Mouse (Mus musculus) liver, embryonic 14.5 days (tissue): ENCODE data around the gene Amn. TPM values are rescaled to one million over a fixed set of nuclear protein-coding genes. Genes with fewer than 3 reads are reported as not detected.

Source experiments
- ATAC-seq: fragments of 200-750 bp; cut with Nextera tagmentation; 2 replicates; pipeline ENCODE4 v1.8.0; 2017; ENCODE audit warnings: moderate number of reproducible peaks, mild to moderate bottlenecking, moderate library complexity; ENCODE audit not compliant: insufficient read depth
- DNase-seq, 3 experiments: peaks; one replicate each; pipeline ENCODE4 v3.0.0-alpha.2; 2012 to 2013; ENCODE audit warnings: low read depth in 3 of 3, low spot score in 3 of 3
- H3K27ac ChIP-seq: fragments of 300-500 bp; sonication (generic); 2 replicates; pipeline ENCODE4 v1.5.1; 2014; ENCODE audit warnings: moderate library complexity, mild to moderate bottlenecking, control low read depth, inconsistent platforms
- H3K27me3 ChIP-seq: fragments of 300-500 bp; sonication (generic); 2 replicates; pipeline ENCODE4 v1.6.1; 2014; ENCODE audit warnings: mild to moderate bottlenecking, low read length, moderate library complexity; ENCODE audit not compliant: control insufficient read depth, insufficient read depth
- H3K36me3 ChIP-seq: fragments of 300-500 bp; sonication (generic); replicated peaks from 2 replicates; pipeline ENCODE4 v1.6.1; 2014; ENCODE audit warnings: low read depth; ENCODE audit not compliant: control insufficient read depth, insufficient read depth
- H3K4me1 ChIP-seq, 2 experiments: fragments of 200-500 bp in 1 of 2; fragments of 300-500 bp in 1 of 2; sonication (generic) in 1 of 2; replicated peaks; 2 replicates each; pipeline ENCODE4 v1.6.1; 2012 to 2014; ENCODE audit warnings: antibody characterized with exemption in 1 of 2, inconsistent platforms in 1 of 2, low read length in 1 of 2; ENCODE audit not compliant: control insufficient read depth in 2 of 2, insufficient read depth in 2 of 2
- H3K4me2 ChIP-seq: fragments of 300-500 bp; sonication (generic); 2 replicates; pipeline ENCODE4 v1.6.1; 2014; ENCODE audit warnings: low read depth, mild to moderate bottlenecking, control low read depth, moderate library complexity
- H3K4me3 ChIP-seq, 2 experiments: fragments of 200-500 bp in 1 of 2; fragments of 300-500 bp in 1 of 2; sonication (generic) in 1 of 2; 2 replicates each; pipeline ENCODE4 v1.5.1; 2012 to 2014; ENCODE audit warnings: low read depth in 2 of 2, low read length in 2 of 2, mild to moderate bottlenecking in 2 of 2, control low read depth in 1 of 2, inconsistent platforms in 1 of 2, moderate library complexity in 1 of 2; ENCODE audit not compliant: insufficient read depth in 1 of 2
- H3K9ac ChIP-seq: fragments of 300-500 bp; sonication (generic); replicated peaks from 2 replicates; pipeline ENCODE4 v1.6.1; 2014; ENCODE audit warnings: mild to moderate bottlenecking, control low read depth, moderate library complexity
- H3K9me3 ChIP-seq: fragments of 300-500 bp; sonication (generic); 2 replicates; pipeline ENCODE4 v1.6.1; 2016; ENCODE audit warnings: low read length, mixed read lengths; ENCODE audit not compliant: control insufficient read depth
- CTCF ChIP-seq: IDR thresholded peaks from 2 replicates; pipeline ENCODE4 v1.5.1; 2016; ENCODE audit warnings: antibody characterized with exemption, low read depth, control low read depth
- EP300 ChIP-seq: IDR thresholded peaks from 2 replicates; pipeline ENCODE4 v1.6.1; 2016; ENCODE audit warnings: antibody characterized with exemption, low read depth
- WGBS: fragments of 180-500 bp; shearing (Covaris S2); extraction: QIAGEN DNeasy Blood & Tissue Kit; methylation state at CpG from one replicate; pipeline ENCODE4 v1.1.7; 2014; ENCODE audit not compliant: insufficient replicate concordance; 5-methylcytosine and 5-hydroxymethylcytosine counted together
- polyA plus RNA-seq, 2 experiments: library from polyadenylated mRNA; depleted of rRNA in 1 of 2; stranded (reverse) in 1 of 2; unstranded in 1 of 2; fragments of >200 nt; fragmentation: Nextera tagmentation in 1 of 2; extraction: Ambion mirVana in 1 of 2; gene quantifications; 2 replicates each; pipeline versions ENCODE4 v1.2.1 to v1.2.3; 2012 to 2014

Amn gene
- polyA plus RNA-seq, 2 experiments: 0.61 to 0.71 TPM

GRCm38 (mm10) chr12:111271966-111272365, 1.1 kb downstream of the Amn start:
- H3K36me3 ChIP-seq: no peaks in the 10 kb centered on the region
- no peak overlapping the region for H3K4me2 ChIP-seq
- no peak overlapping the region for H3K9ac ChIP-seq
- no peak overlapping the region for H3K4me3 ChIP-seq
- no peaks in the 10 kb centered on the region for H3K9me3 ChIP-seq
- no peak for DNase-seq
- H3K27me3 ChIP-seq: peaks cover 70% of the 10 kb centered on the region
- ATAC-seq: no peak
- WGBS: 12% methylated on average over 8 of the region's 8 CpGs
- no peak for TF ChIP-seq EP300
- no peak for TF ChIP-seq CTCF
- H3K27ac ChIP-seq: no peak overlapping the region
- H3K4me1 ChIP-seq: peaks cover 13 to 20% of the 10 kb centered on the region in 2 experiments

- 14% methylated on average over 12 of the region's 12 CpGs for WGBS
- Histone ChIP-seq H3K4me3 (no peak overlapping the region), H3K9ac (no peak overlapping the region), H3K27ac (no peak overlapping the region), H3K9me3 (no peaks in the 10 kb centered on the region), H3K4me1 (peaks cover 9 to 16% of the 10 kb centered on the region in 2 experiments), H3K36me3 (no peaks in the 10 kb centered on the region), H3K27me3 (peaks cover 73% of the 10 kb centered on the region), H3K4me2 (no peak overlapping the region)
- ATAC-seq (no peak), DNase-seq (peak; percentile 27 to 65 (median 50))
- TF ChIP-seq EP300: no peak
- peak; percentile 96 for TF ChIP-seq CTCF
These were observed 1.5 kb downstream of the Amn start for GRCm38 (mm10) chr12:111272420-111272819.

- Histone ChIP-seq H3K4me3 (peak overlapping the region in 1 of 2 experiments; percentile 24; a peak in 1 of 4 replicates), H3K27ac (no peak overlapping the region), H3K4me2 (peak overlapping the region; percentile 49; the same call in 1 of the 2 replicates), H3K36me3 (no peaks in the 10 kb centered on the region), H3K27me3 (peaks cover 73% of the 10 kb centered on the region), H3K9ac (no peak overlapping the region), H3K4me1 (peaks cover 0 to 5% of the 10 kb centered on the region in 2 experiments; a peak in 2 of 4 replicates), H3K9me3 (no peaks in the 10 kb centered on the region)
- no peak for TF ChIP-seq CTCF
- TF ChIP-seq EP300: no peak
- ATAC-seq (no peak; the same call in 1 of the 2 replicates), DNase-seq (no peak)
- WGBS: 5% methylated on average over 28 of the region's 28 CpGs
These were observed 3.1 kb downstream of the Amn start for GRCm38 (mm10) chr12:111274006-111274405.

GRCm38 (mm10) chr12:111274447-111275149, 3.7 kb downstream of the Amn start:
- TF ChIP-seq CTCF (no peak), EP300 (no peak)
- Histone ChIP-seq H3K4me2 (peak overlapping the region; percentile 49), H3K27ac (no peak overlapping the region), H3K36me3 (no peaks in the 10 kb centered on the region), H3K4me1 (peaks cover 0 to 4% of the 10 kb centered on the region in 2 experiments; a peak in 2 of 4 replicates), H3K9me3 (no peaks in the 10 kb centered on the region), H3K27me3 (peaks cover 73% of the 10 kb centered on the region), H3K9ac (no peak overlapping the region), H3K4me3 (peak overlapping the region in 1 of 2 experiments; percentile 24; a peak in 2 of 4 replicates)
- ATAC-seq (no peak), DNase-seq (no peak)
- WGBS: 3% methylated on average over 79 of the region's 80 CpGs

GRCm38 (mm10) chr12:111275150-111275841, 4.4 kb downstream of the Amn start:
- TF ChIP-seq EP300: no peak
- TF ChIP-seq CTCF: no peak
- peak overlapping the region; percentile 49 for H3K4me2 ChIP-seq
- H3K9ac ChIP-seq: no peak overlapping the region
- no peaks in the 10 kb centered on the region for H3K9me3 ChIP-seq
- H3K36me3 ChIP-seq: no peaks in the 10 kb centered on the region
- H3K27ac ChIP-seq: no peak overlapping the region
- H3K4me1 ChIP-seq: no peaks in the 10 kb centered on the region
- DNase-seq (no peak), ATAC-seq (no peak)
- H3K27me3 ChIP-seq: peaks cover 68% of the 10 kb centered on the region
- H3K4me3 ChIP-seq: peak overlapping the region in 1 of 2 experiments; percentile 24; a peak in 2 of 4 replicates
- WGBS: 2% methylated on average over 58 of the region's 58 CpGs
